Mouse (Mus musculus): Measurements from ENCODE around the gene Setd5.

- TF ChIP-seq TAL1 (IDR thresholded peaks at IDR 0.05; ENCODE audit: low read length) = no peak
- TF ChIP-seq GATA1 (IDR thresholded peaks at IDR 0.05; ENCODE audit: low read length) = no peak
These were observed 1.9 kb upstream of the Setd5 start for GRCm38 (mm10) chr6:113075261-113075660.
